Mouse (Mus musculus) c-Kit-negative CD71-positive TER-119-positive erythroid progenitor cells, embryonic 14.5 days (primary cell): ENCODE results near the gene Ramp2.

ENCODE experiments used
- DNase-seq: peaks from one replicate; pipeline ENCODE4 v3.0.0-alpha.2; 2013; ENCODE audit warnings: low read depth, low spot score

Gene Ramp2

GRCm38 (mm10) chr11:101245855-101246701 is at the start of gene Ramp2:
Gene Ramp2 (plus strand): TSS chr11:101246028.
- no peak for DNase-seq

DNA sequence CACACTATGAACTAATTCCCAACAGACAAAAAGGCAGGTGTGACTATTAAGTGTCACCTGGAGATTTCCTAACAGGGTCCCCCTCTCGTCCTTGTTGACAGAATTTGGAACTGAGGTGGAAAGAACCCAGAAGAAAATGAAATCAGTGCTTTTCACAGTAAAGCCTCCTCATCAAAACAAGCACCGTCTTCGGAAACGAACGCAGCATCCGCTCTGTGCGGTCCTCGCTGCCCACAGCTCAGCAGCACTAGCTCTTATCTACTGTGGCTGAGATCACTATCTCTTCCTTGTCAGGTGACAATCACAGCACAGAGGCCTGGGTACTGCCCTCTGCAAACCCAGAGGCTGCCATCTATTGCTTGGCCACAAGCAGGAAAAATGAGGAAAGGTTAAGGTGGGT is 49.7 kb upstream of the Ramp2 start:
- no peak for DNase-seq

- DNase-seq: no peak
These were observed 46.3 kb upstream of the Ramp2 start for GRCm38 (mm10) chr11:101199555-101199954.

DNA sequence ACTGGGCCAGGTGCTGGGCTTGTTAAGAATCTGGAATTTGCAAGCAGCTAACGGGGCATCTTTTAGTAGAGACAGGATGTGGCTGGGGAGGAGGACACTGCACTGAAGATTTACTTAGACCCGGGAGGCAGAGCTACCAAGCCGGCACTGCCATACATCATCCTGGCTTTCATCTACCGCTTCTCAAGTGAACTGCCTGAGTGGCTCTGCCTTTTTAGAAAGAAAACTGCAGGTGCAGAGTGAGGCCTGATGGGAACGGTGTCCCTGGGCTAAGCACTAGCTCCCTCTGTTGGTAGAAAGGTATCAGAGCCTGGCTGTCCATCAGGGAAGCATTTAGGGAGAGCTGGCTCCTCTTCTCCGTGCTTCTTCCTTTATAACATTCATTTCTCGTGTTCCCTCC is 44.8 kb upstream of the Ramp2 start:
- DNase-seq: no peak

- peak; percentile 73 for DNase-seq
These were observed 33.9 kb upstream of the Ramp2 start for GRCm38 (mm10) chr11:101211970-101212369.

GRCm38 (mm10) chr11:101216936-101217335 is 28.9 kb upstream of the Ramp2 start:
- no peak for DNase-seq

- DNase-seq: no peak
These were observed 27.3 kb upstream of the Ramp2 start for GRCm38 (mm10) chr11:101218436-101219055.

DNA sequence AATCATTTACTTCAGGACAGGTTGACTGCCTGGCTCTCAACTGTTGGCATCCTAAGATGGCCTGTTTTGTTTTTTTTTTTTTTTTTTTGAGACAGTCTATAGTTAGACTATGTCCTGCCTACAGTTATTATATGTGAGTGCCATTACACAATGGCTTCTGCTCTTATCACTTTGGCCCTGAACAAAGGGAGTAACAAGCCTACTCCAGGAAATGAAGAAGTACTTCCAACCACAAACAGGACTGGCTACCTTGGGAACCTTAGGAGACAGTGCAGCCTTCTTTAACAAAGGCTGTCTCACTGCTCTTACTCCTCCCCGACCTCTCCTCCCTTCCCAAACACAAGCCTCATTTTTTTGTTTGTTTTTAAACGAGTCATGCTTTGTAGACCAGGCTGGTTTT is 25.0 kb upstream of the Ramp2 start:
- DNase-seq: no peak

GRCm38 (mm10) chr11:101221306-101221986 is 24.4 kb upstream of the Ramp2 start:
- DNase-seq: no peak

DNA sequence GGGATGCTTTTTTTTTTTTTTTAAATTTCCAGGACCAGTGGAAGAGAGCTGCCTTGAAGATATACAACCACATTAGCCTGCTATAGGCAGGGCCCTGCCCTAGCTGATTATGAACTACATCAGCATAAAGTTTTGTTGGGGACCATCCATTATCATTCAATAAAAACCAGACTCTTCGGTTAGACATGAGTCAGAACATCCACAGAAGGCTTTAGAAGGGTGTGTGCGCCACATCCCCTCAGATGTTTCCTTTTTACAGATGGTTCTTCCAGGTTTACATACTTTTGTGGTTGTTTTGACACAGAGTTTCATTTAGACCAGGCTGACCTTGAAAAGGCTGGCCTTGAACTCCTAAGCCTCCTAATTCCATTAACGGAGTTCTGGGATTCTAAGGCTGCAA is 21.5 kb upstream of the Ramp2 start:
- no peak for DNase-seq

DNA sequence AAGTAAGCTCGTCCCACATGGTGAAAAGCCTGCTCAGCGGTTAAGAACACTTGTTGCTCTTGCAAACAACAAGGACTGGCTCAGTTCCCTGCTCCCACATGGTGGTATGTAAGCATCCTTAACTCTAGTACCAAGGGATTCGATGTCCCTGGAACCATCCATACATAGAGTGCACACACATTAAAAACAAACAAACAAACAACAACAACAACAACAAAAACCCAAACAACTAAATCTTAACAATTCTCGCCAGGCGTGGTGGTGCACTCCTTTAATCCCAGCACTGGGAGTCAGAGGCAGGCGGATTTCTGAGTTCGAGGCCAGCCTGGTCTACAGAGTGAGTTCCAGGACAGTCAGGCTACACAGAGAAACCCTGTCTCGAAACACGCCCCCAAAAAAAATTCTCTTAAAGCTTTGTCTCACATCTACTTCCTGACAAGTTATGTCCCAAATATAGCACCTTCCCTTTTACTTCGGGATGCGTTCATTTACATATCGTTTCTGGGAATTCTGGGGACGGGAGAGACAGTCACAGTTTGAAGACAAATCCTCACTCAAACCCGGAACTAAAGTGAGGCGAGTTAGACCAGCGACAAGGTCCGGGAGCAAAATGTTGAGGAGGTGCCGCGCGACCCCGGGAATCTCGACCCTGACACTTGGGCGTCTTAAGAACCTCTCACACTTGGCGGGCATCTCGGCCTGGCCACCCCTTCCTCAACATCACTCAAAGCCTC is 20.3 kb upstream of the Ramp2 start:
- peak; percentile 17 for DNase-seq

DNA sequence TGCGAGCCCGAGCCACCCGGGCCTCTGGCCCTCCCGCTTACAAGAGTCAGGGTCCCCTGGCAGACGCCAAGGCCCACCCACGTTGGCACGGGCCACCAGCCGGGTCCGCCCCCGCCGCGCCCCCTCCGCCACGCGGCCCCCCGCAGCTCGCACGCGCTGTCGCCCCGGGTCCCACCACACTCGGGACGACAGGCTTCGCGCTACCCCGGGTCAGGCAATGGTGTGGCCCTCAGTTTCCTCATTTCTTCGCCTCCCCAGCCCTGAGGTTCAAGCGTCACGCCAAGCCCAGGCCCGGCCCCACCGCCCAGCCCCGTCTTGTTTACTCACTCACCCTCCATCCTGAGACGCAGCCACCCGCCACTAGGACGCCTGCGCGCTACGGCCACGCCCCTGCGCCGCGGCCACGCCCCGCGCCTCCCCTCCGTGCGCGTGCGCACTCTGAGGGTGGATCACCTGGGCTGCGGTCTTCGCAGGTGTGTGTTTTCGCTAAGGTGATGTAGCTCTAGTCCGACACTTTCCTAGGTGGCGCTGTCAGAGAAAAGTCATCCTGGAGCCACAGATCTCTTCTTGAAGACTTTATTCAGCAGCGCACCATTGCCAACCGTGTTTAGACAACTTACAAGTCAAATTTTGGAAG is 19.6 kb upstream of the Ramp2 start, which contains the start of gene Ezh1:
Gene Ezh1, minus strand, starts transcription at position 399 of the 637 bp plus-strand sequence.
- DNase-seq: peak; percentile 76

- DNase-seq: no peak
These were observed 16.4 kb upstream of the Ramp2 start for GRCm38 (mm10) chr11:101229361-101229900.

- no peak for DNase-seq
These were observed 15.7 kb upstream of the Ramp2 start for GRCm38 (mm10) chr11:101230061-101230511.

DNA sequence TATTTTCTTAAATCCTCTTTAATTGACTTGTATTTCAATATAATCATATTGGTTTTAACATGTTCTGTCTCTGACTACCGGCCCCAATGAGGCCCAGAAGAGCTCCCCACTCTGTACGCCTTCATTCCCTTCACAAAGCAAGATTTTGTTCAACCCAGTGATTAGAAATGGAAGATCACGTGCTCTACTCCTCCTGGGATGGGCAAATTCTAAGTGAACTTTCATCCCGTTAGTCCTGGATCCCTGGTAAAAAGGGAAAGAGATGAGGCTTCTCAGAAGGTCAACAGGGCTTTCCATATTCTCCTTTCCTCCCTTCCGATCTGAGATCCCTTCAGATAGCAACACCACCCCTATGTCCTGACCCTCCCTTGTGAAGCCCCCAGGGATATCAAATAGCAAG is 15.3 kb upstream of the Ramp2 start:
- no peak for DNase-seq

- no peak for DNase-seq
These were observed 14.6 kb upstream of the Ramp2 start for GRCm38 (mm10) chr11:101230991-101231871.

DNA sequence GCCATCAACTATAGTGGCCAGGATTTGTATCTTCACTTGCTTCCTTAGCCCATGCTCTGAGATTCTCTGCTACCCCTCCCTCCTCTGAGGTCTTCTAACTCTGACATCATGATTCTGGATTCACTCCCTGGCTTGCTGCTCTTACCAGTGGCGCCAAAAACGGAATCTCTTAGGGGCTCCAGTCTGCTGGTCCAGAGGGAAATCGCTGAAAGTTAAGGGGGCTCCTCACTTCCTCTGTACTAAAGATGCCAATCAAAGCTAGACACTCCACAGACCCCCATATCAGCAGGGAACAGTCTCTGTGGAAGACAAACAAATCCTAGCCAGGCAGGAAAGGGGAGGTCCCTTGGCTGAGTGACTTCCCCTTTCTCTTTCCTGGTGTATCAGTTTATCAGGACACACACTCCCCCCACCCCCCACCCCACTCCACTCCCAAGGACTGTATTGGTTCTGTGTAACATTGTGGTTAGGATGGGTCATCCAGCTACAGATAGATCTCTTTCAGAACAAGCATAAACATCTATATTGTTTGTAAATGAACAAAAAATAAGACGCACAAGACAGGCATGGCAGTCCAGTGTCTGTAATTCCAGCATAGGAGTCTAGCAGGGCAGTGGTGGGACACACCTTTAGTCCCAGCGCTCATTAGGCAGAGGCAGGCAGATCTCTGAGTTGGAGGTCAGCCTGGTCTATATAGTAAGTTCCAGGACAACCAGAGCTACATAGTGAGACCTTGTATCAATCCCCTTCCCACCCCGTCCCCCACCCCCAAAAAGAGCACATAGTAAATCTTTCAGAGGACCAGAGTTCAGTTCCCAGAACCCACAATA is 13.6 kb upstream of the Ramp2 start:
- no peak for DNase-seq

DNA sequence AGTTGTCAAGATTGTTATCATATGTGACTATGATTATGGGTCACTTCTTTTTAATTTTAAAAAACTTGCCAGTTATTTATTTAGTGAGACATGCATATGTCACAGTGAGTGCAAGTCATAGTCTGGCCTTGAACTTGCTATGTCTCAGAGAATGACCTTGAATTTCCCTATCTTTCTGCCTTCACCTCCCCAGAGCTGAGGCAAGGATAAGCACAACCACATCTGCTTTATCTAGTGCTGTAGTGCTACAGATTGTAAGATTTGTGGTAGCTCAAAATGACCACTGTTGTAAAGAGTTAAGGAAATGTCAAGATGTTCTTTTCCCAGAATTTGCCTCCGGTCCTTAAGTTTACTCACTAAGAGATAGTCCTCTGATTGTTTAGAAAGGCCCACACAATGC is 12.6 kb upstream of the Ramp2 start:
- no peak for DNase-seq

DNA sequence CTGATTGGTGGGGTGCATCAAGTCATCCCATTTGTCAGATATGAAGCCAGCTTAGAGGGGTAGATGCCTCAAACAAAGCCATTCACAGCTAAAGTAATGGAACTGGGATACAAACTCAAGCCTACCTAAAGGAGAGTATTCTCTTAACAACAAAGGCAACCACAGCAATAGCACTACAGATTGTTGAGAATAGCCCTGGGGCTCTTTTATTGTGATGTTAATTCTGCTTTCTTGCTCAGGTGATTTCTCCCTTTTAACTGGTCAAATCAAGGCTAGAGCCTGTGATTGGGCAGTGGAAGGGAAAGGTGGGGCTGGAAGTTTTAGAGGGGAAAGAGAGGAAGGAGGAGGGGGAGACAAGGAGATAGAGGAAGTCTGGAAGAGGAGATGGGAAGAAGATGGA is 11.7 kb upstream of the Ramp2 start:
- no peak for DNase-seq
